Mouse (Mus musculus) layer of hippocampus, adult 11-12 months (tissue): Measurements from ENCODE around the gene Grip1.
A peak's percentile ranks its signal among the peaks of the same experiment; 100 is the strongest.

Experiments
- DNase-seq: peaks from one replicate; pipeline ENCODE4 v3.0.0; 2022; ENCODE audit warnings: low spot score

Grip1 gene

GRCm38 (mm10) chr10:119660677-119661353 is 207.2 kb downstream of the Grip1 start:
- DNase-seq, result no peak

- DNase-seq, result no peak
Measured at GRCm38 (mm10) chr10:119663586-119663985, 210.0 kb downstream of the Grip1 start.

- DNase-seq, result no peak
Measured at GRCm38 (mm10) chr10:119666386-119666785, 212.8 kb downstream of the Grip1 start.

GRCm38 (mm10) chr10:119670456-119670855 is 216.8 kb downstream of the Grip1 start:
- no peak for DNase-seq

GRCm38 (mm10) chr10:119684377-119684826 is 230.8 kb downstream of the Grip1 start:
- no peak for DNase-seq

GRCm38 (mm10) chr10:119691358-119692083 is 237.9 kb downstream of the Grip1 start:
- DNase-seq, result peak; percentile 47

GRCm38 (mm10) chr10:119692284-119692890 is 238.8 kb downstream of the Grip1 start:
- DNase-seq, result no peak

- DNase-seq, result no peak
Measured at GRCm38 (mm10) chr10:119693400-119693799, 239.8 kb downstream of the Grip1 start.

- no peak for DNase-seq
Measured at GRCm38 (mm10) chr10:119697257-119697798, 243.7 kb downstream of the Grip1 start.

- no peak for DNase-seq
Measured at GRCm38 (mm10) chr10:119705348-119705747, 251.7 kb downstream of the Grip1 start.

GRCm38 (mm10) chr10:119706281-119706680 is 252.7 kb downstream of the Grip1 start:
- no peak for DNase-seq

GRCm38 (mm10) chr10:119706983-119707382 is 253.4 kb downstream of the Grip1 start:
- no peak for DNase-seq

GRCm38 (mm10) chr10:119721887-119722286 is 268.3 kb downstream of the Grip1 start:
- DNase-seq, result no peak

- no peak for DNase-seq
Measured at GRCm38 (mm10) chr10:119722471-119722870, 268.8 kb downstream of the Grip1 start.

GRCm38 (mm10) chr10:119723671-119724070 is 270.0 kb downstream of the Grip1 start:
- DNase-seq, result no peak

- no peak for DNase-seq
Measured at GRCm38 (mm10) chr10:119725363-119725762, 271.7 kb downstream of the Grip1 start.

- no peak for DNase-seq
Measured at GRCm38 (mm10) chr10:119725966-119726365, 272.3 kb downstream of the Grip1 start.

- no peak for DNase-seq
Measured at GRCm38 (mm10) chr10:119726921-119727320, 273.3 kb downstream of the Grip1 start.

- DNase-seq, result no peak
Measured at GRCm38 (mm10) chr10:119730206-119730605, 276.6 kb downstream of the Grip1 start.

GRCm38 (mm10) chr10:119735011-119735992 is 281.7 kb downstream of the Grip1 start:
- no peak for DNase-seq

- no peak for DNase-seq
Measured at GRCm38 (mm10) chr10:119739466-119739865, 285.8 kb downstream of the Grip1 start.
